ENCODE assay signal across 22 mouse cellular contexts in the genomic region with DNA sequence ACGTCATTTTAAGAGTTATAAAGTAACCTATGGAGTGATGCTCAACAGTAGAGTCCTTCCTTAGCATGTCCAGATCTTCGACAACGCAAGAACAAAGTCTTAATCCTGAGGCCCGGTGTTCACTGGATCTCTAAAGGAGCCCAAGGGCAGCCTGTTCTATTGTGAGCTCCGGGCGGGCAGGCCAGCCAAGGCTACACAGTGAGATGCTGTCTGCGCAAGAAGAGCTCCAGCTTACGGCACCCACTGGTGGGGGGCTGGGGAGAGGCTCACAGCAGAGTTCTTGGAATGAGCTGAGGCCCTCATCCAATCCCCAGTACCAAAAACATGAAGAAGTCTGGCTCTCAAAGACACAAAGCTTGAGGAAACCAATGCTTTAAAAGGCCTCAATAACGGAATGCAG.
"Had no signal": no experiment of that assay in that cellular context is flagged by ENCODE, and none has a peak within 500 bp of the region (broad histone marks: within the 10 kb centered on the region; RNA-seq: fewer than 3 reads in every experiment).

No protein-coding gene starts in this region.

- H3K27ac ChIP-seq: limb, embryonic 10.5 days; limb, embryonic 13.5 days; liver, embryonic 15.5 days; lung, embryonic 15.5 days; macrophage; neural tube, embryonic 12.5 days; neural tube, embryonic 15.5 days had no signal

- H3K27me3 ChIP-seq: kidney, embryonic 15.5 days; limb, embryonic 13.5 days; liver, embryonic 12.5 days; liver, embryonic 15.5 days; lung, embryonic 15.5 days; neural tube, embryonic 12.5 days; neural tube, embryonic 15.5 days had no signal

- H3K4me3 ChIP-seq: kidney, embryonic 15.5 days; limb, embryonic 10.5 days; limb, embryonic 13.5 days; liver, embryonic 12.5 days; liver, embryonic 15.5 days; lung, embryonic 15.5 days; neural tube, embryonic 12.5 days; neural tube, embryonic 15.5 days had no signal

- DNase-seq: kidney, adult 8-10 months; kidney, postnatal 10 days; kidney, postnatal 36 days; liver; lung, adult 18-20 months; lung, postnatal 10 days; midbrain, embryonic 14.5 days; right cerebral cortex, adult 18-20 months; right cerebral cortex, postnatal 14 days; right cerebral cortex, postnatal 4 days; thymus, adult 2 months; thymus, postnatal 14 days; thymus, postnatal 4 days had no signal

- H3K9me3 ChIP-seq: kidney, embryonic 15.5 days; limb, embryonic 10.5 days; limb, embryonic 13.5 days; liver, embryonic 12.5 days; liver, embryonic 15.5 days; lung, embryonic 15.5 days; neural tube, embryonic 12.5 days; neural tube, embryonic 15.5 days had no signal
